Mouse (Mus musculus): ENCODE results near the gene Inhbc.

DNA sequence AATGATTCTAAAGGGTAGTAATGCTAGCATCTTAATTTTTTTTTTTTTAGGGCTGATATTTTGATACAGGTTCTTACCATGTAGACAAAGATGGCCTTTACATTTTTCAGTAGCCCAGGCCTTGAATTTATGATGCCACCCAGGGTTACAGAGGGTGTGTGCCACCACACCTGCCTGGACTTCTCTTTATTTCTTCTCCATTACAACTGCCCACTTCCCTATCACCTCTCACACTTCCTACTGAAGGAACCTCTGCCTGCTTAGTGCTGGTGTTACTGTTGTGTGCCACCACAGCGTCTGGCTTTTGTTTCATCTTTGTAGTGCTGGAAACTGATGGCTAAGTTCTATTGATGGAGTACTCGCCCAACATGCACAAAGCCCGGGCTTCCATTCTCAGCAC lies 9.5 kb downstream of the Inhbc start:
- no peak for TF ChIP-seq CTCF (IDR thresholded peaks at IDR 0.05; ENCODE audit: low read depth)
- no peak for TF ChIP-seq EP300 (optimal IDR thresholded peaks at IDR 0.05)
